27 mouse cellular contexts compared by ENCODE assay signal in the genomic region with DNA sequence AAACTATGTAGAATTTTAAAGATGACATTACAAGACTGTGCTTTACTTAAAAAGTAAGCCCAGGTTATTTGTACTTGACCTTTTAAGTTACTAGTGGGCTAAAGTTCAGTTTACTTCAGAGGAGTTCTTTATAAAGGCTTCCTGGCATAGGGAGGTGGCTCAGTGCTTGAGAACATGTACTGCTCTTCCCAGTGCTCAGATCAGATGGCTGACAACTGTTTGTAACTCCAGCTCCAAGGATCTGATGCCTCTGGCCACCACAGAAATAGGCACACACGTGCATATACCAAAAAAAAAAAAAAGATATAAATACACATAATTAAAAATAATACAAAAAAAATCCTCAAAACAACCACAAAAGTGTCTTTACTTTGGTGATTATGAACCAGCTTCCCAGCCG. TPM values are rescaled to one million over a fixed set of nuclear protein-coding genes. Genes with fewer than 3 reads are reported as not detected.
DNase-seq lines count a peak whose midpoint lies in the region; ATAC-seq and TF ChIP-seq lines count a peak whose summit lies in the region.
"Had no signal": no experiment of that assay in that cellular context is flagged by ENCODE, and none has a peak within 500 bp of the region (broad histone marks: within the 10 kb centered on the region; RNA-seq: fewer than 3 reads in every experiment).

No protein-coding gene starts in this region.

- H3K4me3 ChIP-seq in gastrocnemius, adult 2 months, result peak overlapping the region; percentile 56
- H3K4me3 ChIP-seq in lung, embryonic 16.5 days (ENCODE audit: low read length), result no peak overlapping the region
- no peak overlapping the region for H3K4me3 ChIP-seq in lung, adult 2 months (replicated peaks; ENCODE audit: extremely low read depth, low read depth, low read length)
- H3K4me3 ChIP-seq: forebrain, embryonic 10.5 days; forebrain, embryonic 13.5 days; heart, embryonic 12.5 days; heart, embryonic 15.5 days had no signal

- H3K4me1 ChIP-seq in lung, embryonic 16.5 days (replicated peaks; ENCODE audit: control insufficient read depth, insufficient read depth, low read length), result peaks cover 6% of the 10 kb centered on the region; the same call in 1 of the 2 replicates
- peaks cover 2% of the 10 kb centered on the region for H3K4me1 ChIP-seq in lung, adult 2 months (ENCODE audit: control insufficient read depth, insufficient read depth, low read length)

- H3K36me3 ChIP-seq in lung, embryonic 16.5 days (ENCODE audit: control insufficient read depth, insufficient read depth, low read length), result no peaks in the 10 kb centered on the region
- H3K36me3 ChIP-seq: forebrain, embryonic 10.5 days; heart, embryonic 12.5 days; heart, embryonic 15.5 days had no signal

- intact Hi-C loops in gastrocnemius, adult 2 months (cut with DNase I), result loop anchor here (2.0 kb wide), 1 partner anchor 42 kb away; the partner anchor contains the start of gene Mpp5
- intact Hi-C loops in heart, postnatal 10 days (cut with DNase I), result no loop called here

- H3K4me2 ChIP-seq in lung, embryonic 16.5 days (ENCODE audit: low read depth, low read length), result no peak overlapping the region
- H3K4me2 ChIP-seq: forebrain, embryonic 13.5 days; heart, embryonic 12.5 days; heart, embryonic 15.5 days; hindbrain, embryonic 14.5 days had no signal

- no peak for ATAC-seq in lung, embryonic 16.5 days (ENCODE audit: low read depth)
- ATAC-seq: forebrain, embryonic 13.5 days; forebrain, embryonic 16.5 days; hindbrain, postnatal 0 days; inflammation-experienced regulatory T-cells, adult 6 months; Patski had no signal

- no peak for TF ChIP-seq CTCF in gastrocnemius, adult 2 months (IDR thresholded peaks at IDR 0.05)
- TF ChIP-seq CTCF in lung, adult 2 months (IDR thresholded peaks at IDR 0.05; ENCODE audit: insufficient read depth, low read length), result no peak

- DNase-seq in gastrocnemius, adult 2 months, result peak; percentile 39
- no peak for DNase-seq in gastrocnemius, postnatal 4 days (ENCODE audit: low spot score in 2 of 2)
- no peak for DNase-seq in lung, adult 2 months
- DNase-seq in gastrocnemius, postnatal 25 days, result peak; percentile 30
- no peak for DNase-seq in thymus, postnatal 14 days
- no peak for DNase-seq in heart, postnatal 10 days
- DNase-seq: adrenal gland, postnatal 10 days; adrenal gland, postnatal 36 days; B cell, adult 2 months; cerebellum, adult 18-20 months; cerebellum, adult 9-10 months; cerebellum, postnatal 14 days; heart, adult 18-20 months; heart, postnatal 14 days; heart, postnatal 4 days had no signal

- H3K27me3 ChIP-seq in lung, embryonic 16.5 days (ENCODE audit: control insufficient read depth, insufficient read depth, low read depth, low read length), result no peaks in the 10 kb centered on the region
- H3K27me3 ChIP-seq: CH12.LX; forebrain, embryonic 13.5 days; heart, embryonic 12.5 days; heart, embryonic 15.5 days; Patski had no signal

- TF ChIP-seq POLR2A in lung, adult 2 months (IDR thresholded peaks at IDR 0.05; ENCODE audit: borderline replicate concordance, extremely low read depth, low read depth, low read length), result no peak

- WGBS in lung, embryonic 16.5 days, result 43% methylated on average over 2 of the region's 2 CpGs
- WGBS in lung, adult 2 months, result 36% methylated on average over 2 of the region's 2 CpGs

- H3K9me3 ChIP-seq in lung, embryonic 16.5 days (ENCODE audit: control insufficient read depth, low read length), result no peaks in the 10 kb centered on the region
- H3K9me3 ChIP-seq: forebrain, embryonic 10.5 days; forebrain, embryonic 13.5 days; G1E; heart, embryonic 12.5 days; heart, embryonic 15.5 days had no signal

- H3K9ac ChIP-seq in lung, embryonic 16.5 days (ENCODE audit: low read length), result no peak overlapping the region
- H3K9ac ChIP-seq: forebrain, embryonic 13.5 days; heart, embryonic 12.5 days; heart, embryonic 15.5 days; hindbrain, embryonic 14.5 days had no signal

- peak overlapping the region; percentile 90 for H3K27ac ChIP-seq in gastrocnemius, adult 2 months
- H3K27ac ChIP-seq in lung, embryonic 16.5 days (ENCODE audit: low read length), result 0 out of 2 replicates have a peak overlapping the region, but pooled peaks have one; percentile 22
- H3K27ac ChIP-seq: forebrain, embryonic 10.5 days; forebrain, embryonic 13.5 days; heart, embryonic 15.5 days; hindbrain, embryonic 14.5 days; hindbrain, postnatal 0 days had no signal

RNA-seq across cellular contexts. Expression of gene Mpp5, which starts 42.1 kb away (rescaled TPM):
- total RNA-seq in gastrocnemius, adult 2 months (2021), result 10 to 100 TPM; 15.4 to 22.9 TPM
- total RNA-seq in gastrocnemius, postnatal 4 days (2021), result 10 to 100 TPM; 24.2 to 29.6 TPM
- 25.1 and 29.3 TPM in 2 replicates for polyA plus RNA-seq in lung, embryonic 16.5 days (2015; fragmentation: Nextera tagmentation; extraction: Ambion mirVana)
- 3.5 and 5.5 TPM in 2 replicates for polyA plus RNA-seq in lung, adult 2 months (2012; rRNA removed)
- 10 to 100 TPM; 11.7 to 17.0 TPM for total RNA-seq in gastrocnemius, postnatal 25 days (2021)
- total RNA-seq in heart, postnatal 10 days (2021), result 10 to 100 TPM; 16.0 to 16.5 TPM

Comparison
In these comparisons a context has a peak if more than half of its experiments do, and no peak if none do; other contexts are left out.
1. DNase-seq: peak in gastrocnemius, adult 2 months (single experiment) and gastrocnemius, postnatal 25 days (single experiment); none in gastrocnemius, postnatal 4 days (0 of 2), lung, adult 2 months (single experiment), thymus, postnatal 14 days (single experiment) and heart, postnatal 10 days (0 of 2).